ENCODE assay signal across 1 mouse cellular context in genomic region chr17:33089220-33089949, GRCm38 (mm10).
TF ChIP-seq lines count a peak whose summit lies in the region.

Gene Zfp563 (plus strand): TSS chr17:33089310.

TF ChIP-seq in CH12.LX, 34 proteins besides CTCF, POLR2A, EP300 and RAD21 (continued from another document):
- TF ChIP-seq UBTF (IDR thresholded peaks at IDR 0.05; ENCODE audit: low read depth, low read length) (no peak), ZKSCAN1 (IDR thresholded peaks at IDR 0.05; ENCODE audit: borderline replicate concordance, low read depth, low read length) (no peak), HCFC1 (IDR thresholded peaks at IDR 0.05; ENCODE audit: low read depth, low read length) (peak; percentile 89), MAFK (IDR thresholded peaks at IDR 0.05; ENCODE audit: insufficient replicate concordance, low read length) (no peak), MAZ (IDR thresholded peaks at IDR 0.05; ENCODE audit: low read depth, low read length) (no peak), MYC (IDR thresholded peaks at IDR 0.05; ENCODE audit: low read depth, low read length) (no peak), ZC3H11A (IDR thresholded peaks at IDR 0.05; ENCODE audit: low read depth, low read length) (no peak), CHD1 (IDR thresholded peaks at IDR 0.05; ENCODE audit: low read depth, low read length) (no peak), E2F4 (IDR thresholded peaks at IDR 0.05; ENCODE audit: insufficient replicate concordance, low read depth, low read length) (no peak), KAT2A (IDR thresholded peaks at IDR 0.05; ENCODE audit: insufficient replicate concordance, low read length) (0 out of 2 replicates have a peak, but pooled peaks have one; percentile 56)
TF ChIP-seq in CH12.LX: peak in this region for 9.
